ENCODE assay signal across 8 mouse cellular contexts in genomic region chr4:132398045-132398774, GRCm38 (mm10). TPM values are rescaled to one million over a fixed set of nuclear protein-coding genes. Genes with fewer than 3 reads are reported as not detected.
A peak's percentile ranks its signal among the peaks of the same experiment; 100 is the strongest.
DNase-seq lines count a peak whose midpoint lies in the region; ATAC-seq and TF ChIP-seq lines count a peak whose summit lies in the region.

No protein-coding gene starts in this region.

- TF ChIP-seq EP300 in MEL (IDR thresholded peaks at IDR 0.05; ENCODE audit: low read depth in 1 of 2, low read length in 2 of 2) = peak; percentile 35 to 64; a peak in 3 of 4 replicates

- H3K36me3 ChIP-seq in MEL (ENCODE audit: control insufficient read depth in 1 of 2, insufficient read depth in 2 of 2, low read length in 2 of 2) = peaks cover 0 to 22% of the 10 kb centered on the region in 2 experiments; a peak in 3 of 4 replicates
- H3K36me3 ChIP-seq in forebrain, embryonic 14.5 days (ENCODE audit: control insufficient read depth, insufficient read depth, low read length) = no peaks in the 10 kb centered on the region
- H3K36me3 ChIP-seq in limb, embryonic 10.5 days = peaks cover 10% of the 10 kb centered on the region

- H3K27me3 ChIP-seq in MEL (ENCODE audit: control insufficient read depth in 1 of 2, insufficient read depth in 2 of 2, low read length in 2 of 2) = no peaks in the 10 kb centered on the region
- H3K27me3 ChIP-seq in forebrain, embryonic 14.5 days (replicated peaks; ENCODE audit: control insufficient read depth, insufficient read depth, low read length) = no peaks in the 10 kb centered on the region
- no peaks in the 10 kb centered on the region for H3K27me3 ChIP-seq in limb, embryonic 10.5 days (ENCODE audit: low read depth, poor library complexity, severe bottlenecking)

- no peak for TF ChIP-seq RAD21 in MEL (IDR thresholded peaks at IDR 0.05; ENCODE audit: low read depth, low read length)

- DNase-seq in MEL (ENCODE audit: low read depth, low spot score) = peak; percentile 89
- DNase-seq in forebrain, embryonic 14.5 days (ENCODE audit: low spot score) = peak; percentile 63
- peak; percentile 76 to 81 for DNase-seq in heart, postnatal 36 days
- peak; percentile 53 for DNase-seq in limb, embryonic 10.5 days (ENCODE audit: low spot score)
- DNase-seq in spleen, postnatal 4 days (ENCODE audit: low spot score in 2 of 2) = peak; percentile 44 to 69
- DNase-seq in cerebellum, adult 9-10 months = no peak

- H3K79me2 ChIP-seq in MEL (ENCODE audit: control insufficient read depth, insufficient read depth, low read length, poor library complexity) = peaks cover 35% of the 10 kb centered on the region

- H3K4me2 ChIP-seq in forebrain, embryonic 14.5 days (ENCODE audit: low read length) = 0 out of 2 replicates have a peak overlapping the region, but pooled peaks have one; percentile 12

- WGBS in bone marrow, adult 2 months = 20% methylated on average over 11 of the region's 11 CpGs
- 50% methylated on average over 11 of the region's 11 CpGs for WGBS in forebrain, embryonic 14.5 days
- WGBS in limb, embryonic 10.5 days = 55% methylated on average over 11 of the region's 11 CpGs

- no peak for ATAC-seq in forebrain, embryonic 14.5 days
- ATAC-seq in megakaryocyte-erythroid progenitor cell, adult 5-6 weeks (replicated peaks; ENCODE audit: low FRiP score, low TSS enrichment, poor library complexity, severe bottlenecking) = peak; percentile 88

- H3K9me3 ChIP-seq in MEL (replicated peaks; ENCODE audit: insufficient read depth, low read length) = no peaks in the 10 kb centered on the region
- no peaks in the 10 kb centered on the region for H3K9me3 ChIP-seq in forebrain, embryonic 14.5 days (replicated peaks; ENCODE audit: control insufficient read depth, low read length)
- no peaks in the 10 kb centered on the region for H3K9me3 ChIP-seq in limb, embryonic 10.5 days (replicated peaks)

- peaks cover 0 to 14% of the 10 kb centered on the region in 2 experiments; a peak in 3 of 4 replicates for H3K4me1 ChIP-seq in MEL (ENCODE audit: control insufficient read depth in 1 of 2, insufficient read depth in 2 of 2, low read length in 2 of 2)
- H3K4me1 ChIP-seq in bone marrow, adult 2 months (ENCODE audit: control insufficient read depth, insufficient read depth, low read length) = no peaks in the 10 kb centered on the region
- H3K4me1 ChIP-seq in forebrain, embryonic 14.5 days (ENCODE audit: control insufficient read depth, insufficient read depth, low read length) = 0 out of 2 replicates have a peak, but pooled peaks cover 2% of the 10 kb centered on the region
- peaks cover 7% of the 10 kb centered on the region for H3K4me1 ChIP-seq in limb, embryonic 10.5 days

- H3K4me3 ChIP-seq in MEL (ENCODE audit: control insufficient read depth in 1 of 2, insufficient read depth in 1 of 2, low read depth in 2 of 2, low read length in 2 of 2) = peak overlapping the region; percentile 60 to 75
- H3K4me3 ChIP-seq in bone marrow, adult 2 months (replicated peaks; ENCODE audit: control insufficient read depth, low read depth, low read length) = peak overlapping the region; percentile 40
- H3K4me3 ChIP-seq in forebrain, embryonic 14.5 days (ENCODE audit: low read depth, low read length) = no peak overlapping the region
- no peak overlapping the region for H3K4me3 ChIP-seq in limb, embryonic 10.5 days

- intact Hi-C loops in heart, postnatal 36 days (cut with DNase I) = no loop called here

- H3K9ac ChIP-seq in MEL (ENCODE audit: control insufficient read depth, low read depth, low read length, poor library complexity, severe bottlenecking) = peak overlapping the region; percentile 62
- no peak overlapping the region for H3K9ac ChIP-seq in forebrain, embryonic 14.5 days (ENCODE audit: low read length)

- TF ChIP-seq CTCF in MEL (IDR thresholded peaks at IDR 0.05 in 2 of 3, conservative IDR thresholded peaks at IDR 0.05 in 1 of 3; ENCODE audit: control insufficient read depth in 1 of 3, insufficient read depth in 1 of 3, low read depth in 2 of 3, low read length in 3 of 3, poor library complexity in 1 of 3, severe bottlenecking in 1 of 3) = no peak
- no peak for TF ChIP-seq CTCF in bone marrow, adult 2 months (IDR thresholded peaks at IDR 0.05; ENCODE audit: control insufficient read depth, insufficient read depth, low read length)

- peak overlapping the region; percentile 75 for H3K27ac ChIP-seq in MEL (ENCODE audit: control insufficient read depth, low read depth, low read length)
- no peak overlapping the region for H3K27ac ChIP-seq in bone marrow, adult 2 months (ENCODE audit: control insufficient read depth, insufficient read depth, low read depth, low read length, poor library complexity)
- no peak overlapping the region for H3K27ac ChIP-seq in forebrain, embryonic 14.5 days (ENCODE audit: low read depth, low read length)
- H3K27ac ChIP-seq in limb, embryonic 10.5 days = no peak overlapping the region

- TF ChIP-seq POLR2A in MEL (IDR thresholded peaks at IDR 0.05; ENCODE audit: control insufficient read depth in 1 of 2, insufficient read depth in 1 of 2, low read depth in 1 of 2, low read length in 2 of 2, poor library complexity in 1 of 2) = peak; percentile 53 to 91; a peak in 3 of 4 replicates
- TF ChIP-seq POLR2A in bone marrow, adult 2 months (IDR thresholded peaks at IDR 0.05; ENCODE audit: borderline replicate concordance, control insufficient read depth, low read depth, low read length) = no peak

TF ChIP-seq in MEL, 35 proteins besides CTCF, POLR2A, EP300 and RAD21:
- TF ChIP-seq ZNF384 (IDR thresholded peaks at IDR 0.05; ENCODE audit: low read depth, low read length) (no peak), ETS1 (IDR thresholded peaks at IDR 0.05; ENCODE audit: low read depth, low read length) (peak; percentile 58), CHD1 (IDR thresholded peaks at IDR 0.05; ENCODE audit: low read depth, low read length) (peak; percentile 73; the same call in 1 of the 2 replicates), ZMIZ1 (IDR thresholded peaks at IDR 0.05; ENCODE audit: low read depth, low read length) (peak; percentile 64), ELF1 (IDR thresholded peaks at IDR 0.05; ENCODE audit: low read depth, low read length) (peak; percentile 69; the same call in 1 of the 2 replicates), SMC3 (IDR thresholded peaks at IDR 0.05; ENCODE audit: low read depth, low read length) (no peak), JUND (IDR thresholded peaks at IDR 0.05; ENCODE audit: low read depth, low read length) (peak; percentile 96), RCOR1 (IDR thresholded peaks at IDR 0.05; ENCODE audit: low read depth, low read length) (peak; percentile 44; the same call in 1 of the 2 replicates), POLR2AphosphoS2 (IDR thresholded peaks at IDR 0.05; ENCODE audit: low read length) (peak; percentile 75; the same call in 1 of the 2 replicates), NRF1 (IDR thresholded peaks at IDR 0.05; ENCODE audit: insufficient read depth, low read depth, low read length, poor library complexity, severe bottlenecking) (no peak), NELFE (IDR thresholded peaks at IDR 0.05; ENCODE audit: low read depth, low read length) (peak; percentile 77), USF1 (IDR thresholded peaks at IDR 0.05; ENCODE audit: low read depth, low read length) (no peak), ZC3H11A (IDR thresholded peaks at IDR 0.05; ENCODE audit: low read depth, low read length) (no peak), SIN3A (IDR thresholded peaks at IDR 0.05; ENCODE audit: low read length) (peak; percentile 74), MAZ (IDR thresholded peaks at IDR 0.05; ENCODE audit: low read depth, low read length) (peak; percentile 49; the same call in 1 of the 2 replicates), GATA1 (IDR thresholded peaks at IDR 0.05; ENCODE audit: low read depth, low read length) (peak; percentile 73), MXI1 (IDR thresholded peaks at IDR 0.05; ENCODE audit: low read depth, low read length) (peak; percentile 87), TBP (IDR thresholded peaks at IDR 0.05; ENCODE audit: low read depth, low read length) (peak; percentile 84), TCF12 (IDR thresholded peaks at IDR 0.05; ENCODE audit: low read depth, low read length) (peak; percentile 27; the same call in 1 of the 2 replicates), HCFC1 (IDR thresholded peaks at IDR 0.05; ENCODE audit: low read depth, low read length) (0 out of 2 replicates have a peak, but pooled peaks have one; percentile 39)

RNA-seq across cellular contexts. Expression of gene Phactr4, which starts 24.1 kb away (rescaled TPM):
- 5.6 and 7.2 TPM in 2 replicates for total RNA-seq in MEL (2012; rRNA removed)
- 10 to 100 TPM; 28.7 to 79.5 TPM for polyA plus RNA-seq in MEL (2012; ENCODE audit: insufficient read depth in 1 of 2, insufficient read length in 2 of 2, low read depth in 1 of 2, low replicate concordance in 2 of 2, missing spikeins in 1 of 2)
- 10.9 and 21.5 TPM in 2 replicates for polyA plus RNA-seq in bone marrow, adult 2 months (2011; ENCODE audit: insufficient read depth, insufficient read length, low replicate concordance, missing spikeins)
- 11.8 and 12.0 TPM in 2 replicates for polyA plus RNA-seq in forebrain, embryonic 14.5 days (2014; fragmentation: Nextera tagmentation; extraction: Ambion mirVana)
- total RNA-seq in heart, postnatal 36 days (2021) = 10 to 100 TPM; 23.4 to 27.1 TPM
- polyA plus RNA-seq in limb, embryonic 10.5 days (2016; fragmentation: Nextera tagmentation; extraction: Ambion mirVana) = 22.8 and 27.9 TPM in 2 replicates
- 67.0 and 72.8 TPM in 2 replicates for total RNA-seq in megakaryocyte-erythroid progenitor cell, adult 5-6 weeks (2014; fragmentation: Nextera tagmentation)
- total RNA-seq in megakaryocyte-erythroid progenitor cell, adult 5-6 weeks (2017) = 19.5 and 26.5 TPM in 2 replicates

RNA-seq across cellular contexts. Expression of gene Rcc1, which starts 44.8 kb away (rescaled TPM):
- total RNA-seq in MEL (2012; rRNA removed) = 137 and 147 TPM in 2 replicates
- 100 to 1,000 TPM in 1 of 2 experiments, 10 to 100 TPM in 1; 83.6 to 186 TPM for polyA plus RNA-seq in MEL (2012; ENCODE audit: insufficient read depth in 1 of 2, insufficient read length in 2 of 2, low read depth in 1 of 2, low replicate concordance in 2 of 2, missing spikeins in 1 of 2)
- polyA plus RNA-seq in bone marrow, adult 2 months (2011; ENCODE audit: insufficient read depth, insufficient read length, low replicate concordance, missing spikeins) = 48.8 and 58.7 TPM in 2 replicates
- 42.2 and 42.4 TPM in 2 replicates for polyA plus RNA-seq in forebrain, embryonic 14.5 days (2014; fragmentation: Nextera tagmentation; extraction: Ambion mirVana)
- total RNA-seq in heart, postnatal 36 days (2021) = 1 to 10 TPM; 6.4 to 7.2 TPM
- 162 and 192 TPM in 2 replicates for polyA plus RNA-seq in limb, embryonic 10.5 days (2016; fragmentation: Nextera tagmentation; extraction: Ambion mirVana)
- total RNA-seq in megakaryocyte-erythroid progenitor cell, adult 5-6 weeks (2014; fragmentation: Nextera tagmentation) = 70.1 and 82.4 TPM in 2 replicates
- total RNA-seq in megakaryocyte-erythroid progenitor cell, adult 5-6 weeks (2017) = 40.0 and 64.8 TPM in 2 replicates

Comparison
In these comparisons a context has a peak if more than half of its experiments do, and no peak if none do; other contexts are left out.
1. H3K4me3 ChIP-seq: peak in MEL (2 of 2) and bone marrow, adult 2 months (single experiment); none in forebrain, embryonic 14.5 days (single experiment) and limb, embryonic 10.5 days (single experiment).